ENCODE assay signal across 10 mouse cellular contexts in the genomic region with DNA sequence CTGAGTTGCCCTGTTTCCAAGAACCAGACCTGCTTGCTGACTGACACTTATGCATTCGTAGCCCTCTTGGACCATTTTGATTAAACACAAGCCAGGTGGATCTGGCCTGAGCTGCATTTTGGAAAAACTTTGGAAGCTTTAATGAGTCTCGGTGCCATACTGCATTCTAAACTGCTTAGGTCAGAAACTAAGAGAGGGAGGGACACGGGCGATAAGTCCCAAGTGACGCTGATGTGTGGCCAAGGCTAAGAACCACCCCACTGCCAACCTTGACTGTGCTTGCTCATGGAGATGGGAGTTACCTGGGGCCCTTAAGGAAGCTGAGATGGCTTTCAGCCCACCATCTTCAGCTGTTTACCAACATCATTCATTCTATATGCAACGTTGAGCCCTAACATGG.
"Had no signal": no experiment of that assay in that cellular context is flagged by ENCODE, and none has a peak within 500 bp of the region (broad histone marks: within the 10 kb centered on the region; RNA-seq: fewer than 3 reads in every experiment).

No protein-coding gene starts in this region.

- H3K27ac ChIP-seq: liver, embryonic 12.5 days; midbrain, embryonic 13.5 days had no signal

- H3K36me3 ChIP-seq: limb, embryonic 15.5 days; liver, embryonic 12.5 days; midbrain, embryonic 13.5 days had no signal

- H3K27me3 ChIP-seq: limb, embryonic 15.5 days; liver, embryonic 12.5 days; midbrain, embryonic 13.5 days had no signal

- H3K9ac ChIP-seq: limb, embryonic 15.5 days; liver, embryonic 12.5 days; midbrain, embryonic 13.5 days had no signal

- DNase-seq: kidney, adult 8-10 months; kidney, postnatal 10 days; layer of hippocampus, adult 9-11 months; layer of hippocampus, postnatal 36 days; right cerebral cortex, adult 18-20 months; right cerebral cortex, postnatal 25 days; thymus, postnatal 4 days had no signal

- ATAC-seq: liver, embryonic 12.5 days; midbrain, embryonic 13.5 days had no signal

- H3K4me3 ChIP-seq: limb, embryonic 15.5 days; liver, embryonic 12.5 days; midbrain, embryonic 13.5 days had no signal
